Mouse (Mus musculus) hindbrain, embryonic 14.5 days (tissue): ENCODE measurements around the gene Olfr1537. TPM values are rescaled to one million over a fixed set of nuclear protein-coding genes. Genes with fewer than 3 reads are reported as not detected.

Experiments
- ATAC-seq: fragments of 200-750 bp; cut with Nextera tagmentation; 2 replicates; pipeline ENCODE4 v1.8.0; 2017; ENCODE audit warnings: moderate number of reproducible peaks, mild to moderate bottlenecking, moderate TSS enrichment, moderate library complexity; ENCODE audit not compliant: low FRiP score
- DNase-seq: peaks from one replicate; pipeline ENCODE4 v3.0.0-alpha.2; 2015; ENCODE audit warnings: low spot score
- H3K27ac ChIP-seq: fragments of 300-500 bp; sonication (generic); 2 replicates; pipeline ENCODE4 v1.5.1; 2014; ENCODE audit warnings: mild to moderate bottlenecking, moderate library complexity
- H3K27me3 ChIP-seq: fragments of 300-500 bp; sonication (generic); 2 replicates; pipeline ENCODE4 v1.6.1; 2014; ENCODE audit warnings: mild to moderate bottlenecking, low read length, mixed read lengths; ENCODE audit not compliant: control insufficient read depth, insufficient read depth
- H3K36me3 ChIP-seq: fragments of 300-500 bp; sonication (generic); replicated peaks from 2 replicates; pipeline ENCODE4 v1.6.1; 2014; ENCODE audit not compliant: control insufficient read depth, insufficient read depth
- H3K4me1 ChIP-seq: fragments of 300-500 bp; sonication (generic); replicated peaks from 2 replicates; pipeline ENCODE4 v1.6.1; 2014; ENCODE audit warnings: antibody characterized with exemption, low read length, mixed read lengths; ENCODE audit not compliant: control insufficient read depth, insufficient read depth
- H3K4me2 ChIP-seq: fragments of 300-500 bp; sonication (generic); replicated peaks from 2 replicates; pipeline ENCODE4 v1.6.1; 2014; ENCODE audit warnings: mild to moderate bottlenecking, moderate library complexity
- H3K4me3 ChIP-seq: fragments of 300-500 bp; sonication (generic); replicated peaks from 2 replicates; pipeline ENCODE4 v1.5.1; 2014; ENCODE audit warnings: mild to moderate bottlenecking, low read length
- H3K9ac ChIP-seq: fragments of 300-500 bp; sonication (generic); 2 replicates; pipeline ENCODE4 v1.6.1; 2014
- H3K9me3 ChIP-seq: fragments of 300-500 bp; sonication (generic); 2 replicates; pipeline ENCODE4 v1.6.1; 2016; ENCODE audit warnings: low read length; ENCODE audit not compliant: control insufficient read depth
- whole genome bisulfite sequencing: fragments of 180-500 bp; shearing (Covaris S2); extraction: QIAGEN DNeasy Blood & Tissue Kit; methylation state at CpG from one replicate; pipeline ENCODE4 v1.1.7; 2014; 5-methylcytosine and 5-hydroxymethylcytosine counted together
- polyA plus RNA-seq: library from polyadenylated mRNA; unstranded; fragments of >200 nt; fragmentation: Nextera tagmentation; extraction: Ambion mirVana; gene quantifications from 2 replicates; pipeline ENCODE4 v1.2.1, GENCODE M21; 2014

The Olfr1537 gene
- polyA plus RNA-seq = not detected in 2 replicates

- no peak for DNase-seq
- H3K4me2 ChIP-seq = no peak within 1 kb of the TSS
- ATAC-seq = no peak
- H3K27me3 ChIP-seq = no peaks in the 10 kb centered on the region
- H3K9me3 ChIP-seq = no peaks in the 10 kb centered on the region
- H3K4me1 ChIP-seq = no peaks in the 10 kb centered on the region
- H3K36me3 ChIP-seq = no peaks in the 10 kb centered on the region
- H3K9ac ChIP-seq = no peak within 1 kb of the TSS
- H3K27ac ChIP-seq = no peak within 1 kb of the TSS
- no peak within 1 kb of the TSS for H3K4me3 ChIP-seq
- 80% methylated on average over 1 of the region's 1 CpGs for WGBS
Measured at GRCm38 (mm10) chr9:39249894-39250293, at the start of gene Olfr1537. Gene Olfr1537 (minus strand): TSS chr9:39249994.

- Histone ChIP-seq H3K4me3 (no peak overlapping the region), H3K9ac (no peak overlapping the region), H3K27ac (no peak overlapping the region), H3K36me3 (no peaks in the 10 kb centered on the region), H3K9me3 (no peaks in the 10 kb centered on the region), H3K4me1 (no peaks in the 10 kb centered on the region), H3K27me3 (no peaks in the 10 kb centered on the region), H3K4me2 (no peak overlapping the region)
- ATAC-seq (no peak), DNase-seq (no peak)
- 85% methylated on average over 2 of the region's 2 CpGs for WGBS
Measured at GRCm38 (mm10) chr9:39287136-39287535, 37.3 kb upstream of the Olfr1537 start.

DNA sequence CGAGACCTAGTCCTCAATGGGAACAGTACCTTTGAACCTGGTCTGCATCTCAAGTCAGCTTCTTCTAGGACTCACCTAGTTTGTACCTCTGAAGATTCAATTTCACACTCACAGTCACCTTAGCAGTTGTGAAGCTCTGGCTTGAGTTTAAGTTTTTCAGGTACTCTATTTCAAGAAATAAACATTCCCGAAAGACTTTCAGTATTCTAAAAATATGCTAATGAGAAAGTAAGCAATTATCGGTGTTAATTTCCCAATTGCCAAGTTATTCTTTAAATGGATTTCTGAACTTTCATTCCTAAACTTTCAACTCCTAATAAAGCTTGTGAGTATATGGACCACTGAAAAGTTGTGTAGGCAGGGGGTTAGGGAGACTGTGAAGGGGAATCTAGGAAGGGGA, 26.9 kb upstream of the Olfr1537 start, which contains the start of gene Olfr945:
Gene Olfr945 (minus strand): TSS at position 101 of the 400 bp plus-strand sequence.
- Histone ChIP-seq H3K4me3 (no peak within 1 kb of the TSS), H3K4me2 (no peak within 1 kb of the TSS), H3K36me3 (no peaks in the 10 kb centered on the region), H3K27me3 (no peaks in the 10 kb centered on the region), H3K4me1 (no peaks in the 10 kb centered on the region), H3K9me3 (no peaks in the 10 kb centered on the region), H3K9ac (no peak within 1 kb of the TSS), H3K27ac (no peak within 1 kb of the TSS)
- ATAC-seq (no peak), DNase-seq (no peak)
- WGBS = 96% methylated on average over 3 of the region's 3 CpGs

DNA sequence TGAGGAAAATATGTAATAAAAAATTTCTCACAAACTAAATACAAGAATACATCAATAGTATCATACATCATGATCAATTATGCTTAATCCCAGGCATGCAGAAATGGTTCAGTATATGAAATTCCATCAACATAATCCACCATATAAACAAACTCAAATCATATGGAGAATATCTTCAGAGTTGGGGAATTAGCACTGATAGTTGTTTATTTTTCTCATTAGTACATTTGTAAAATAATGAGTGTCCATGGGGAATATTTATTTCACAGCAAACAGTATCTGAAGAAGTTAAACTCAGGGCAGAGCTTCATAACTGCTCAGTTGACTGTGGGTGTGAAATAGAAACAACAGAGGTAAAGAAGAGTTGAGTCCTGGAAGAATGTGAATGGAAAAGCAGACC, 48.2 kb downstream of the Olfr1537 start, which contains the start of gene Olfr944:
Gene Olfr944 (plus strand): TSS at position 301 of the 400 bp plus-strand sequence.
- ATAC-seq = no peak
- H3K4me1 ChIP-seq = no peaks in the 10 kb centered on the region
- no peak within 1 kb of the TSS for H3K9ac ChIP-seq
- no peak for DNase-seq
- no peaks in the 10 kb centered on the region for H3K36me3 ChIP-seq
- H3K27me3 ChIP-seq = no peaks in the 10 kb centered on the region
- H3K4me3 ChIP-seq = no peak within 1 kb of the TSS
- no peak within 1 kb of the TSS for H3K27ac ChIP-seq
- H3K4me2 ChIP-seq = no peak within 1 kb of the TSS
- no peaks in the 10 kb centered on the region for H3K9me3 ChIP-seq

Other genes with a start within 250 kb of the Olfr1537 start
- not detected in 2 replicates for gene Olfr146, start 226.6 kb downstream of the Olfr1537 start, polyA plus RNA-seq
- not detected in 2 replicates for gene Olfr937, start 185.0 kb downstream of the Olfr1537 start, polyA plus RNA-seq
- not detected in 2 replicates for gene Olfr938, start 171.1 kb downstream of the Olfr1537 start, polyA plus RNA-seq
- gene Olfr27, start 121.9 kb downstream of the Olfr1537 start, polyA plus RNA-seq = not detected in 2 replicates
- gene Olfr943, start 83.7 kb downstream of the Olfr1537 start, polyA plus RNA-seq = not detected in 2 replicates
- not detected in 2 replicates for gene Olfr944, start 48.1 kb downstream of the Olfr1537 start, polyA plus RNA-seq
- not detected in 2 replicates for gene Olfr945, start 26.8 kb upstream of the Olfr1537 start, polyA plus RNA-seq
- not detected in 2 replicates for gene Olfr948, start 76.1 kb upstream of the Olfr1537 start, polyA plus RNA-seq
- gene Olfr951, start 137.4 kb upstream of the Olfr1537 start, polyA plus RNA-seq = not detected in 2 replicates
- gene Olfr952, start 177.2 kb upstream of the Olfr1537 start, polyA plus RNA-seq = not detected in 2 replicates
- gene Olfr954, start 206.7 kb upstream of the Olfr1537 start, polyA plus RNA-seq = not detected in 2 replicates
- not detected in 2 replicates for gene Olfr955, start 221.9 kb upstream of the Olfr1537 start, polyA plus RNA-seq
- gene Olfr44, start 244.0 kb upstream of the Olfr1537 start, polyA plus RNA-seq = not detected in 2 replicates